Mouse (Mus musculus) ovary, postnatal 36 days (tissue): ENCODE measurements at regions not wholly inside any gene's neighbourhood (a gene's known extent, or its start where the extent isn't known, plus 50 kb on each side); places are given as distances from the start of the nearest gene placed in this dataset.

Source experiments
- DNase-seq: peaks from one replicate; pipeline ENCODE4 v3.0.0; 2022; ENCODE audit warnings: low spot score, mixed read lengths

DNA sequence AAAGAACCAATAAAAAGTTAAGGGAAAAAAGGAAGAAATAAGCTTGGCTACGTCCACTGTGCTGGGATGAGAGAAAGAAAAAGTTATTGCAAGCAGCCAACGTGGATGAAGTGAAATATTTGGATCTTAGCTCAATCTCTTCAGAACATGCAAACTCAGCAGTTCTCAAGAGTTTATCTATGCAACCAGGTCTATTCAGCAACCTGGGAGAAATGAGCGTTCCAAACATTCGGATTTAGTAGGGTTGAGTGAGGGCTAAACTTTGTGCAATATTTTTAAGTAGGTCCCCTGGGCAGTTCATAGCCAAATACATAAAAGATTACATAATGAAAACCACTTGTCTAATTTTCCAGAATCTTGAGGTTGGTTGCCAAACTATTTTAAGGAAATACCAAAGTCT, 129.0 kb upstream of the Tmem164 start:
- DNase-seq = no peak

DNA sequence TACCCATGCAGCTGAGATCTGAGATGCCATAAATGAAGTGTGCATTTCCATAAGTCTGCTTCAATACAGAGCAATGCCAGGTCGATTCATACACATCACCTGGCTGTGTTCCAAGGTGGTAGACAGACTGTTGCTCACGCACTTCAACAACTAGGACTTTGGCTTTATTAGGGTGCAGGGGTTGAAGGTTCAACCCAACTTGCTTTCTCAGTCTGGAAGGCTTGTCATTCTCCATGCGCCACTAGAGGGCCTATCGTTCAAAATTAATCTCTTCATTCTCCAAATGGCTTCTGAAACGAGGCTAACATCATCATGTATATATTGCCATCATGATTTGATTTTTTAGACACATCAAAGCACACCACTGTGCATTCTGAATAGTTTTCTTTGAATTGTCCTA, 127.0 kb upstream of the Tmem164 start:
- no peak for DNase-seq

DNA sequence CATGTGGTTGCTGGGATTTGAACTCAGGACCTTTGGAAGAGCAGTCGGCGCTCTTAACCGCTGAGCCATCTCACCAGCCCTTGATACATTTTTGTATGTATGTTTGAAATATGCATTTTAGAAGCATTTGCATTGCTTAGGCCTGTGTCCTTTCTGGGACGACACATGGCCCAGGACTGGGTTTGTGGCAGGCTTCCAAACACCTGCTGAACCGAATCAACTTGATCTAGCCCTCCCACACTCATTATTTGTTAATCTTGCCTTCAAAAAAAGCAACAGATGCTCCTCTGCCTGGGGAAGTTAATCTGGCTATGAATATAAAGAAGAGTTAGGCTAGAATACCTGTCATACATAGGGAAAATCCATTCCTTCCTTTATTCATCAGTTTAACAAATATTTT, 123.7 kb upstream of the Tmem164 start:
- DNase-seq = no peak

DNA sequence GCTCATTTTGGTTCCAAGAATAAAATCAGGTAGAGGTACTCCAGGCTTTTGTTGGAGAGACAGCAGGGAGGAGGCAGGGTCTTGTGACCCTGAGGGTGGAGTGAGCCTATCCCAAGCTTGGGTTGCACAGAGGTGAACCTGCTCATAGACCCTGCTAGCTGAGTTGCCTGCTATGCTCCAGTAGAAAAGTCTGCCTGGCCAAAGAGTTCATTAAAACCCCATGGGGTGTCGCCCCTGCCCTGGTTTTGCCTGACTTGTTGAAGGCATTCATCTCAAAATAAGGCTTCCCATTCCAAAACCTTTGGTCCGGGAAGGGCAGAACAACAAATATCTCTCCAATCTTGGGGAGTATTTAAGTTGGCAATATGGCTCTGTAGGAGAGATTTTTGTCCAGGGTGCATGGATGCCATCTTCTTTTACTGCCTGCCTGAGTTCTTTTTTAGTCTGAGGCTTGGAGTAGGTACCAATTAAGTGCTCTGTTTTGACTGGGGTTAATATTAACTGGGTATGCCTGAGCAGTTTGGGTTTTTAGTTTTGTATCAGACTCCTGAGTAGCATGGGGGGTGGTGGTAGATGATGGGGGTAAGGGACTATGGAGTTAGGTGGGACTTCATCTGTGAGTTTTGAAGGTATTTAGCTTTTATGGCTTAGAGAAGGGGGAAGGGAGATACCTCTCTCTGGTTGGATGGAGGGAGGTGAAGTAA, 120.8 kb upstream of the Tmem164 start:
- DNase-seq = peak; percentile 12

DNA sequence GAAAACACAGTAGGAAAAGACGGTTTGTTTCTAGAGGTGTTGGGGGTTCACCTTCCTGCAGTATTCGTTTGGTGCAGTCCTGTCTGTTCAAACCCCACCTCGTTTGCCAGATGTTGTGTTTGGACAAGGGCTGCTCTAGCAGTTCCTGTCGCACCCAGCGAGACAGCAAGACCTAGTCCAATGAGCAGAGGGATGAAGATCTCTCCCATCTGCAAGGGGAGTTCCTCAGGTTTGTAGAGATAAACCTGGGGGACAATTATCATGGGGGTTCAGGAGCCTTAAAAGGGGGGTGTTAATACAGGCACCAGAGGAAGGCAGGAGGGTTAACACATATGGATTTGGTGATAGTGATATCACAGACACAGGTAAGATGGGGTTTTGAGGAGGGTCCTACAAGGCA, 119.4 kb upstream of the Tmem164 start:
- no peak for DNase-seq

DNA sequence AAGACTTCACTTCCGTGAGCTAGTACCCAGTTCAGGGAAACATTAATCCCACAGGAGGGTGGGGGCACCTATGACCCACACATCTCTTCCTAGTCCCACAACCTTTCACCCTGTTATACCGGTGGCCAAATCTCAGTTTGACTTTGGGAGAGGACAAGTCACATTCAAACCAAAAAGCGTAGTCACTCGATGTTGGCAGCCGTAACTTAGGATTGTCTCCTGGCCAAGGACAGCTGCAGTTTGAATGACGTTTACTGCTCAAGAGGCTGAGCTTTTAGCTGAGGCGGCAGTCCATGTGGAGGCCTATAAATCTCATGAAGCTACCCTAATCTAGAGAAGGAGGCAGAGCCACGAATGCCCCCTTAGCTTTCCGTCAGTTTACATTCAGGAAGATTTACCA, 117.0 kb upstream of the Tmem164 start:
- DNase-seq = no peak

DNA sequence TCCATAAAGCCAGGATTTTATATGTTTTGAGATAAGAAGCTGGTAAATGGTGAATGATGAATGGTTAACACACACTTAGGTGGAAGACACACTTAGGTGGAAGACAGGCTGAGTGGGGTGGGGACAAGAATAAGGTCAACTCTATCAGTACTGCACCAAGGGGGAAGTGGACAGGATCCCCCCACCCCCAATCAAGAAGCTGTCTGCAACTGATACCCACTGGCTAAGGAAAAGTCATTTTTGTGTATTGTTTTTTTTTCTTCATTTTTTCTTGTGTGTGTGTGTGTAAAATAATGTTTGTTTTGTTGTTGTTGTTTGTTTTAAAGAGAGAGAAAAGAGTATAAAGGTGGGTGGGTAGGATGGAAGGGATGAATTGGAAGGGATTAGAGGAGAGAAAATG, 109.4 kb upstream of the Tmem164 start:
- no peak for DNase-seq

DNA sequence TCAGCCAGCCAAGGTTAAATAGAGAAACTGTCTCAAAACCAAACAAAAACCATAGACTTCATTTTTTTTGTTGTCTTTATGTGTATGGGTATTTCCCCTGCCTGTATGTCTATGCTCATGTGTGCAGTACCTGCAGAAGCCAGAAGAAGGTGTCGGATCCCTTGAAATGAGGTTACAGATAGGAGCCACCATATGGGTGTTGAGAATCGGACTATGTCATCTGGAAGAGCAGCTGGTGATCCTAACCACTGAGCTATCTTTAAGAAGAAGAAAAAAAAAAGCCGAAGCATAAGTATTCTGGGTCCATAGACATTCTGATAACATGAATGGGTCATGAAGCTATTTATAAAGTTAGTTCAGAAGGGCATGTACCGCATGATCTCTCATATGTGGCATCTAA, 107.2 kb upstream of the Tmem164 start:
- no peak for DNase-seq

DNA sequence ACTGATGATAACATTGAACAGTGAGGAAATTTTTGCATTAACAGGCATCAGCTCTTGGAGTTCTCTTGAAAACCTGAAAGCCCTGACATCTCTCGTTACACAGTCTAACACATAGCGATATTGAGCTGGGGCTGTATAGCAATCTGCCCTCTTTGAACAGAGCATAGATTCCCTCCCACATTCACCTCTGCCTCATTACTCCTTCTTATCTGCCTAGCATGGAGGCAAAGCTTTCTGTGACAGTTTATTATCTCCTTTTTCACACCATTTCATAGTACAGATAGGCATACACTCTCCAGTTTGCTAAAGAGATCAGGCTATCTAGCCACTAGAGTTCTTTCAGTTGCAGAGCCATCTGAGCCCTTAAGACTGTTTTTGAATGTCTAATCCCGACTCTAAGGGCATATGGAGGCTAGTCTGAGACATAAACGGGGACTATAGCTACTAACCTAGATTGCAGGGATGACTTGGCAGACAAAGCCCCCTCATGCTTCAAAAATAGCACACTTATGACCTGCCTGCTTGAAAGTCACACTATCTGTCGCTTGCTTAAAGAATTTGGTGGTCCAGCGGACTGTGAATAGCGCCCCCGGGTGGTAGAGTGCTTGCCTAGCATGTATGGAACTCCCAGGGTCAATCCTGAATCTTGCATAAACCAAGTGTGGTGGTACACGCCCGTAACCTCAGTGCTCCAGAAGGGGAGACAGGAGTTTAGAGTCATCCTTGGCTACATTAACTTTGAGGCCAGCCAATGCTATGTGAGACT, 106.1 kb upstream of the Tmem164 start:
- no peak for DNase-seq

DNA sequence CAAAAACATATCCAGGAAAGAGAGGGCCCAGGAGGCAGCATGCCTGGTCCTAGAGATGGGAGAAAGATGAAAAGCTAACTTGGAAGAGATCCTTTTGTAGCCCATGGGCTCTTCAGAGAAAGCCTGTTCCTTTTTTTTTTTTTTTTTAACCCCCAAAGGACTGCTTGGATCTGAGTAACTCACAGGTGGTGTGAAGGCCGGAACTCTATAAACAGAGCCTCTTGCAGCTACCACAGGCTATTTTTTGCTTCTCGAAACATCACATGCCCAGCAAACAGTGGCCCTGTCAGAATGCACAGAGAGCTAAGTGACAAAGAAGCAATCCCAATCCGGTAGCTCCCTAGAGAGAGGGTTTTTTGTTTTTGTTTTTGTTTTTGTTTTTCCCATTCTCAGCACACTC, 105.1 kb upstream of the Tmem164 start:
- no peak for DNase-seq

DNA sequence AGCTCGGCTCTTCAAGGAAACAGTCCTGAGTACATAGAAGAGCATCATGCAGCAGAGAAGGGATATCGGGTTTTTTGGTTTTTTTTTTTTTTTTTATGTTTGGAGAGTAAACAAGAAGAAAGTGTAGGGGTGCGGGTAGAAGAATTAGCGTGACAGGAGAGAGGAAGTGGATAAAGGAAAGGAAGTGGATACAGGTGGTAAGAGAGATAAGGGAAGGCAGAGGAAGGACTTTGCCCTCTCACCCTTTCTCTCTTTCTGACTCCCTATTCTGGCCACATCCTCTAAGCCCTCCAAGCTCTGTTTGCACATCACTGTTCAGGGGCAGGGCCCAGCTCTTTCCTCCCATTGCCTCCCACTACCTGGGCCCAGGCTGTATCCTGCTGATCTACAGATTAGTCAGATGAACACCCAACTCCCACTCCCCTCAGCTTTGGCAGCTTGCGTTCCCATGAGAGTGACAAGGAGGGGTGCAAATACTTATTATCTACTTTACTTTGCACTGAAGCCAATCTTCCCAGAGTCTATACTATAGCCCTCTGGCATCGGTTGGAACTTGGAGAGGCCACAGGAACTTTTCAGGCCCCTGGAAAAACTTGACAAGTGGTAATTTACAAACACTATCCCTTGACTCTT, 103.6 kb upstream of the Tmem164 start:
- no peak for DNase-seq

DNA sequence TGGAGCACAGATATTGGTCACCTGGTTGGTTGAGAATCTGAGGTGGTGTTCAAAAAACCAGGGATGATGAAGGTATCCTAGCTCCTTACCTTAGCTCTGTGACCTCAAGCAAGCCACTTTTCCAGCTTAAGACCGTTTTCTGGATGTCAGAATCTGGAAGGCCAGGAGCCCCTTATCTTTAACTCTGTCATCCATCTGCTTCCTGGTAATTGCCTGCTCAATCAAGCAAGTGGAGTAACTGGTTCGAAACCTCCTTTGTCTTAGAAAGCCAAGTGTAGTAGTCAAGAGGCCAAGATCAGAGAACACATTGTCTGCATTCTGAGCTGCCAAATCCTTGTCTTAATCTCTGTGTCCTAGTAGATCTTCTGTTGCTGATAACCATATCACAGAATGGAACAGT, 95.9 kb upstream of the Tmem164 start:
- DNase-seq = no peak

DNA sequence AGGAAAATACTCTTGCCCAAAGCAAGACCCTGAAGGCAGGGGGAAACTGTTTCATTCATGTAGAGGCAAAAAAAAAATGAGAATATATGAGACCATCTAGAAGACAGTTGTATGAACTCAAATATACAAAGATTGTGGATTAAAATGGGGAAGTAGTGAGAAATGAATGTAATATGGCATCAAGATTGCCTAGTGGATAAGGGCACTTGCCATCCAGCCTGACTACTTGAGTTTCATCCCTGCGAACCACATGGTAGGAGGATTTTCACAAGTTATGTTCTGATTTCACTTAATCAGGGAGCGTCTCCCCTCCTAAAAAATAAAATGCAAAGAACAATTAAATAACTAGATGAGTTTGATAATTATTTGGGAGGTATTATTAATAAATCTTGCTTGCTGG, 81.8 kb upstream of the Tmem164 start:
- DNase-seq = no peak

DNA sequence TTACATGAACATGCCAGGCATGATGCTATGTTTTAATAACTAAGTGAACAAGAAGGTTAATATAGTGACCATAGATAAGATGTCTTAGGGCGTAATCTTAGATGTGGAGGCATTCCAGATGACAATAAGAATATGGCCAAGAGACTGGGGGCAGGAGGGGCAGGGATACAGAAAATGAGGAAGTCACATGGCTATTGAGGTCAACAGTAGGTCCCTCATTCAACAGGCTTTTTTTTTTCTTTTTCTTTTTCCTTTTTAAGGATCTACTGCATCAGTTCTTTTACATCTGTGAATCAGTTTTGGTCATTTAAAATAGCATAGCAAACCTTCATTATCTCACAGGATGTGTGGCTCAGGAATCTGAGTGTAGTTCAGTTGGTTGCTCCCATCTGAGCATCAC, 80.4 kb upstream of the Tmem164 start:
- DNase-seq = no peak

DNA sequence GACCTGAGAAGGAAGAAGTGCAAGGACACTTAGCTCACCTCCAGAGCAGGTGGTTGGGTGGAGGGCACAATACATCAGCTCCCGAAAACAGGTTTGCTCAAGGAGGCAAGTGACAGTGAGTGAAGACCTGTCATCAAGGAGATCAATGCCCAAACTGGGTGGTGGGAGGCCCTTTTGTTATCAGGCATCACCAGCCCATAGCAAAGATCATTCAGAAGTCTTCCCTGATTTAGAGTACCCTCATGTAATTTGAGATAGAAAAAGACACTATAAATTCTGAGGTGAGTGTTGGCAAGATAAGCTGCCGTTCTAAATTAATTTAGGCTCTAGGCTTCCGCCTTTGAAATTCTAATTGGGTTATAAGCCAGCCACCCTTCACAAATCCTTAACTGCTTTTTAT, 76.1 kb upstream of the Tmem164 start:
- no peak for DNase-seq

DNA sequence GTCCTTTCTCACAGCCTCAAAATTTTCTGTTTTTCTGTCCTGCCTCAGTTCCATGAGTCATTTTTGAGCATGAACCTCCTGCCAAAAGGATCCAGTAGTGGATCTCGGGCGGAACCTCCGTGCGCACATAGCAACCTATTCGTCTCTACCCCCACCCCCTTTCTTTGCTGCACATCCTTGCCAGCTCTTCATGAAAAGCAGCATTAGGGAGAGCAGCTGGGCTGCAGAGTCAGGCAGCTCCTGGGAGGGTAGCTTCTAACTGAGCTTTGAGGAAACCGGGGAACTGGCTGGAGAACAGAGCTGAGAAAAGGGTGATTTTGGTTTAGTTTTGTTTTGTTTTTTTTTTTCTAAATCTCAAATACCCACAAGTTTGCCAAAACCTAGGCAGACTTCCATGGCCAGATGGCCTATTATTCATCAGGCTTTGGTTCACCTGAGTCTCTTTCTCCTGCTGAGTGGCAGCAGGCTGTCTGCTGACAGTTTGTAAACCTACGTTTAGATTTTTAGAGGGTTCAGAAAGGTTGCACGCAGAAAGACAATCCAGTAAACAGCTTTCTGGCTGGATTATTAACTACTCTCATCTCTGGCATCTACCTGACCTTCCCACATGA, 74.5 kb upstream of the Tmem164 start:
- DNase-seq = no peak

DNA sequence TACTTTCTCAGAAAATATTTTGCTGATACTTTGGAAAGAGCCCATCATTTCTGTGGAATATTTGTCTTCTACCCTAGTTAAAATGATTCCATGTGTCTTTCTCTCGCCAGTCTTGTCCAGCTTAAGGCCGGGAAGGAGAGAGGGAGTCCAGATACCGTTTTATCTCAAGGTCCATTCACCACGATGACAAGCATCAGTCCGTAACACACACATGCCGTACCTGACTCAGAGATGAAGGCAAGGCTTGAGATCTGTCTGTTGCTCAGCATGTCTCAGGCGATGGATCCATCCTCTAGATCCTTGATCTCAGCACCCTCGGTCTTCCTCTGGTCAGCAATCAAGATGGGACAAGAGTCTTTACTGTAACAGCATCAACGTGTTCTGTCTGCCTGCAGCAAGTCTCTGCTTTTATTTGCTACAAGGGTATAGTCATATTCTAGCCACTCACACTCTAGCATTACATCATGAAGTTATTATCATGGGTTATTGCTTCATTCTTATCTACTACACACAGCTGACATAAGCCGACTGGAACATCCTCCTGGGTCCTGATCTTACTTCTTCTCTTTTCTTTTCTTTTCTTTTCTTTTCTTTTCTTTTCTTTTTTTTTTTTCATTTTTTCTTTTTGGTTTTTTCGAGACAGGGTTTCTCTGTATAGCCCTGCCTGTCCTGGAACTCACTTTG, 64.9 kb upstream of the Tmem164 start:
- DNase-seq = no peak

DNA sequence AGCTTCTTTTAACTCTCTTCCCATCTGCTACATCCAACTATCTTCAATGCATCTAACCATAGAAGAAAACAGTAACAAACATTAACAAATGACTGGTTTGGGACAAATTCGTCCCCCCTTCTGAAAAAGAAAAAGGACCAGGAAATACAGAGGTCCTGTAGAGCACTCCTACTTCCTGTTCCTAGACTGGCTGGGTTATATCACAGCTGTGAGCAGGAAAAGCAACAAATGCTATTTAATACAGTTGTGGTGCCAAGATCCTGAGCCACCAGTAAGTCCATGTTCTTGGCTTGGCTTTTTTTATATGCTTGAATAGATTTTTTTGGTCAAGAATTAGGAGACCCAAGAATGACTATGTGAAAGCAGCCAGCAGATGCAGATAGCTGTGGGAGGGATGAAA, 62.8 kb upstream of the Tmem164 start:
- no peak for DNase-seq

DNA sequence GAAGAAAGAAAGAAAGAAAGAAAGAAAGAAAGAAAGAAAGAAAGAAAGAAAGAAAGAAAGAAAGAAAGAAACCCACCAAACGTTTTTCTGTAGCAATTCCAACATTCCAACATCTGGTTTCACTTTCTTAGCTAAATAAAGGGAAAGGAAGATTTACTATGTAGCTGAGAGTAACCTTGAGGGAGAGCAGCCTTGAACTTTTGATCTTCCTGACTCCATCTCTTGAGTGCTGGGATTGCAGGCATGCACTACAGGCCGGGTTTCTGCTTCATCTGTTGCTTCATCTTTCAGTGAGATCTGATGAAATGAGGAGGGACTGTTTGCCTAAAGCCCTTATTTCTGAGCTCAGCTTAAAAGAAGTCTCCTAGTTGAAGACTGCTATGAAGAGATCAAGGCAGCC, 57.8 kb upstream of the Tmem164 start:
- DNase-seq = no peak

DNA sequence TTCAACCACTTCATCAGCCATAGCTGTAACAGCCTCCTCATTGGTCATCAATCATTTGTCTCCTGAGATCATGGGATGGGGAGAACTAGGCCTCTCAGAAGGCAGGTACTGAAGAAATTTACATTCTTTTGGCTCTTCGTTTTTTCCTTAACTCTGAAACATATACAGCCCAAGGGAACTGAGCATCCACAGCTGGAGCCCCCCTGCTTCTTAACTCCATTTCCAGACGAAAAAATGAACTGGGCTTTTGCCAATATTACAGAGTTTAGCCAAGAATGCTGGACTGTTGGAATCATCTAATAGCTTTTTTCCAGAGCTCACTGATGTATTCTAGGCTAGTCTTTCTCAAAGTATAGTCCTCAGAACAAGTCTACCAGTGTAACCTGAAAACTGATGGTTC, 57.3 kb upstream of the Tmem164 start:
- DNase-seq = no peak
